Mouse (Mus musculus): ENCODE results near the gene Sdhd. TPM values are rescaled to one million over a fixed set of nuclear protein-coding genes. Genes with fewer than 3 reads are reported as not detected.

Sdhd gene
- polyA plus RNA-seq, 1 experiment from 2014 or later = 308 TPM

GRCm38 (mm10) chr9:50617794-50618330 is 14.2 kb upstream of the Sdhd start:
- H3K27me3 ChIP-seq (ENCODE audit: control insufficient read depth, insufficient read depth, low read length) = no peaks in the 10 kb centered on the region
- no peak for ATAC-seq (replicated peaks; ENCODE audit: insufficient number of reproducible peaks, low FRiP score, low TSS enrichment, low read depth)

GRCm38 (mm10) chr9:50616766-50617603 is 13.4 kb upstream of the Sdhd start, which contains the start of the genes Pih1d2 and Nkapd1:
Gene Pih1d2, plus strand, starts transcription at chr9:50617321.
Gene Nkapd1, minus strand, starts transcription at chr9:50617464.
- H3K4me1 ChIP-seq (ENCODE audit: control insufficient read depth, insufficient read depth, low read length) = no peaks in the 10 kb centered on the region; the same call in 1 of the 2 replicates
- DNase-seq (ENCODE audit: low spot score) (peak; percentile 94), ATAC-seq (replicated peaks; ENCODE audit: insufficient number of reproducible peaks, low FRiP score, low TSS enrichment, low read depth) (peak; percentile 93)
- no peaks in the 10 kb centered on the region; the same call in 1 of the 2 replicates for H3K36me3 ChIP-seq (replicated peaks; ENCODE audit: control insufficient read depth, insufficient read depth, low read depth, low read length)
- H3K4me2 ChIP-seq (ENCODE audit: low read depth, low read length) = peak within 1 kb of the TSS; percentile 68
- H3K27ac ChIP-seq (replicated peaks; ENCODE audit: low read depth, low read length) = peak within 1 kb of the TSS; percentile 75
- peak within 1 kb of the TSS; percentile 99 for H3K4me3 ChIP-seq (ENCODE audit: low read depth, low read length)
- no peaks in the 10 kb centered on the region for H3K9me3 ChIP-seq (replicated peaks; ENCODE audit: control insufficient read depth, low read length)
- under 1% methylated on average over 78 of the region's 81 CpGs for WGBS
- no peaks in the 10 kb centered on the region for H3K27me3 ChIP-seq (ENCODE audit: control insufficient read depth, insufficient read depth, low read length)
- peak within 1 kb of the TSS; percentile 93 for H3K9ac ChIP-seq (replicated peaks; ENCODE audit: low read length)

More at GRCm38 (mm10) chr9:50617794-50618330, 14.2 kb upstream of the Sdhd start:
- 64% methylated on average over 9 of the region's 9 CpGs for WGBS
- Histone ChIP-seq H3K9ac (replicated peaks; ENCODE audit: low read length) (no peak overlapping the region), H3K36me3 (replicated peaks; ENCODE audit: control insufficient read depth, insufficient read depth, low read depth, low read length) (no peaks in the 10 kb centered on the region; the same call in 1 of the 2 replicates), H3K4me3 (ENCODE audit: low read depth, low read length) (no peak overlapping the region), H3K4me2 (ENCODE audit: low read depth, low read length) (no peak overlapping the region), H3K9me3 (replicated peaks; ENCODE audit: control insufficient read depth, low read length) (no peaks in the 10 kb centered on the region), H3K4me1 (ENCODE audit: control insufficient read depth, insufficient read depth, low read length) (no peaks in the 10 kb centered on the region; the same call in 1 of the 2 replicates), H3K27ac (replicated peaks; ENCODE audit: low read depth, low read length) (no peak overlapping the region)
- no peak for DNase-seq (ENCODE audit: low spot score)

- H3K4me2 ChIP-seq (ENCODE audit: low read depth, low read length) = peak overlapping the region; percentile 68
- no peak for DNase-seq (ENCODE audit: low spot score)
- peak overlapping the region; percentile 99 for H3K4me3 ChIP-seq (ENCODE audit: low read depth, low read length)
- WGBS = 36% methylated on average over 11 of the region's 11 CpGs
- ATAC-seq (replicated peaks; ENCODE audit: insufficient number of reproducible peaks, low FRiP score, low TSS enrichment, low read depth) = no peak
- H3K9me3 ChIP-seq (replicated peaks; ENCODE audit: control insufficient read depth, low read length) = no peaks in the 10 kb centered on the region
- no peaks in the 10 kb centered on the region; the same call in 1 of the 2 replicates for H3K4me1 ChIP-seq (ENCODE audit: control insufficient read depth, insufficient read depth, low read length)
- no peaks in the 10 kb centered on the region for H3K27me3 ChIP-seq (ENCODE audit: control insufficient read depth, insufficient read depth, low read length)
- H3K27ac ChIP-seq (replicated peaks; ENCODE audit: low read depth, low read length) = no peak overlapping the region
- H3K36me3 ChIP-seq (replicated peaks; ENCODE audit: control insufficient read depth, insufficient read depth, low read depth, low read length) = no peaks in the 10 kb centered on the region; the same call in 1 of the 2 replicates
- H3K9ac ChIP-seq (replicated peaks; ENCODE audit: low read length) = peak overlapping the region; percentile 93
Measured at GRCm38 (mm10) chr9:50616161-50616560, 12.5 kb upstream of the Sdhd start.

- H3K27me3 ChIP-seq (ENCODE audit: control insufficient read depth, insufficient read depth, low read length) = no peaks in the 10 kb centered on the region
- H3K36me3 ChIP-seq (replicated peaks; ENCODE audit: control insufficient read depth, insufficient read depth, low read depth, low read length) = no peaks in the 10 kb centered on the region; the same call in none of the 2 replicates
- no peaks in the 10 kb centered on the region; the same call in 1 of the 2 replicates for H3K4me1 ChIP-seq (ENCODE audit: control insufficient read depth, insufficient read depth, low read length)
- H3K4me3 ChIP-seq (ENCODE audit: low read depth, low read length) = no peak overlapping the region
- ATAC-seq (replicated peaks; ENCODE audit: insufficient number of reproducible peaks, low FRiP score, low TSS enrichment, low read depth) (no peak), DNase-seq (ENCODE audit: low spot score) (no peak)
- no peaks in the 10 kb centered on the region for H3K9me3 ChIP-seq (replicated peaks; ENCODE audit: control insufficient read depth, low read length)
- no peak overlapping the region for H3K27ac ChIP-seq (replicated peaks; ENCODE audit: low read depth, low read length)
- no peak overlapping the region for H3K9ac ChIP-seq (replicated peaks; ENCODE audit: low read length)
- H3K4me2 ChIP-seq (ENCODE audit: low read depth, low read length) = no peak overlapping the region
- 91% methylated on average over 4 of the region's 4 CpGs for WGBS
Measured at GRCm38 (mm10) chr9:50612115-50612514, 8.5 kb upstream of the Sdhd start.

GRCm38 (mm10) chr9:50604338-50604737 is 726 bp upstream of the Sdhd start:
- Histone ChIP-seq H3K36me3 (replicated peaks; ENCODE audit: control insufficient read depth, insufficient read depth, low read depth, low read length) (no peaks in the 10 kb centered on the region; the same call in none of the 2 replicates), H3K27ac (replicated peaks; ENCODE audit: low read depth, low read length) (peak overlapping the region; percentile 70), H3K4me3 (ENCODE audit: low read depth, low read length) (peak overlapping the region; percentile 87), H3K27me3 (ENCODE audit: control insufficient read depth, insufficient read depth, low read length) (no peaks in the 10 kb centered on the region), H3K9ac (replicated peaks; ENCODE audit: low read length) (peak overlapping the region; percentile 85), H3K9me3 (replicated peaks; ENCODE audit: control insufficient read depth, low read length) (no peaks in the 10 kb centered on the region), H3K4me2 (ENCODE audit: low read depth, low read length) (peak overlapping the region; percentile 64), H3K4me1 (ENCODE audit: control insufficient read depth, insufficient read depth, low read length) (peaks cover 3% of the 10 kb centered on the region; the same call in 1 of the 2 replicates)
- peak; percentile 1 for DNase-seq (ENCODE audit: low spot score)
- ATAC-seq (replicated peaks; ENCODE audit: insufficient number of reproducible peaks, low FRiP score, low TSS enrichment, low read depth) = no peak
- 5% methylated on average over 6 of the region's 6 CpGs for whole genome bisulfite sequencing

GRCm38 (mm10) chr9:50603998-50604324 is 349 bp upstream of the Sdhd start:
- H3K4me3 ChIP-seq (ENCODE audit: low read depth, low read length) = peak overlapping the region; percentile 87
- H3K4me2 ChIP-seq (ENCODE audit: low read depth, low read length) = peak overlapping the region; percentile 64
- WGBS = under 1% methylated on average over 24 of the region's 24 CpGs
- DNase-seq (ENCODE audit: low spot score) (no peak), ATAC-seq (replicated peaks; ENCODE audit: insufficient number of reproducible peaks, low FRiP score, low TSS enrichment, low read depth) (peak; percentile 84)
- H3K9me3 ChIP-seq (replicated peaks; ENCODE audit: control insufficient read depth, low read length) = no peaks in the 10 kb centered on the region
- H3K4me1 ChIP-seq (ENCODE audit: control insufficient read depth, insufficient read depth, low read length) = peaks cover 3% of the 10 kb centered on the region; the same call in 1 of the 2 replicates
- no peaks in the 10 kb centered on the region; the same call in none of the 2 replicates for H3K36me3 ChIP-seq (replicated peaks; ENCODE audit: control insufficient read depth, insufficient read depth, low read depth, low read length)
- H3K27ac ChIP-seq (replicated peaks; ENCODE audit: low read depth, low read length) = peak overlapping the region; percentile 70
- no peaks in the 10 kb centered on the region for H3K27me3 ChIP-seq (ENCODE audit: control insufficient read depth, insufficient read depth, low read length)
- H3K9ac ChIP-seq (replicated peaks; ENCODE audit: low read length) = peak overlapping the region; percentile 85

- H3K36me3 ChIP-seq (replicated peaks; ENCODE audit: control insufficient read depth, insufficient read depth, low read depth, low read length) = peaks cover 3% of the 10 kb centered on the region
Measured at GRCm38 (mm10) chr9:50602055-50602845, 1.4 kb downstream of the Sdhd start.

More at GRCm38 (mm10) chr9:50602055-50602845, 1.4 kb downstream of the Sdhd start:
- Histone ChIP-seq H3K4me3 (ENCODE audit: low read depth, low read length) (peak overlapping the region; percentile 87), H3K4me2 (ENCODE audit: low read depth, low read length) (peak overlapping the region; percentile 60), H3K9ac (replicated peaks; ENCODE audit: low read length) (0 out of 2 replicates have a peak overlapping the region, but pooled peaks have one; percentile 2), H3K4me1 (ENCODE audit: control insufficient read depth, insufficient read depth, low read length) (peaks cover 3% of the 10 kb centered on the region; the same call in 1 of the 2 replicates), H3K27ac (replicated peaks; ENCODE audit: low read depth, low read length) (no peak overlapping the region), H3K9me3 (replicated peaks; ENCODE audit: control insufficient read depth, low read length) (no peaks in the 10 kb centered on the region), H3K27me3 (ENCODE audit: control insufficient read depth, insufficient read depth, low read length) (no peaks in the 10 kb centered on the region)
- WGBS = 85% methylated on average over 7 of the region's 7 CpGs
- no peak for DNase-seq (ENCODE audit: low spot score)
- ATAC-seq (replicated peaks; ENCODE audit: insufficient number of reproducible peaks, low FRiP score, low TSS enrichment, low read depth) = no peak
